Mouse (Mus musculus): Measurements from ENCODE around the gene Smyd3. TPM values are rescaled to one million over a fixed set of nuclear protein-coding genes. Genes with fewer than 3 reads are reported as not detected.

Smyd3 gene
- polyA plus RNA-seq, 1 experiment from 2014 or later: 11.3 TPM

DNA sequence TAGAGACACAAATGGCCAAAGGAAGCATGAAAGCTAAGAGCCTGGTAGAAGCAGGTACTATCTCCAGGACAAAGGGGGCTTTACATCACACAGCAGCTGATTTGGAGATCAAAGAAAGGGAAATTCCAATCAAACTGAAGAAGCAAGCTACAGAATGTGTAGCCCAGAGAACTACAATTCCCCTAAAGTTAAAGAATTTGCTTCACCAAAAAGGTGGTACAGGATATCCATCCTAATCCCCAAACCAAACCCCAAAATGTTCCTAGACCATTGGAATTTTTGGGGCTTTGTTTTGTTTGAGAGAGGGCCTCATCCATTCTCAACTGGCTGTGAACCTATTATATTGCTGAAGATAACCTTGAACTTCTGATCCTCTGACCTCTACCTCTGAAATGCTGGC lies 245.5 kb downstream of the Smyd3 start:
- ATAC-seq: no peak
- no peaks in the 10 kb centered on the region for H3K36me3 ChIP-seq (ENCODE audit: control insufficient read depth, insufficient read depth)
- no peak overlapping the region for H3K4me2 ChIP-seq (replicated peaks; ENCODE audit: low read depth)
- no peak for TF ChIP-seq CTCF (IDR thresholded peaks at IDR 0.05; ENCODE audit: low read depth)
- H3K4me3 ChIP-seq (ENCODE audit: low read depth, low read length): no peak overlapping the region
- H3K9ac ChIP-seq (ENCODE audit: low read depth, low read length): no peak overlapping the region
- H3K27ac ChIP-seq (ENCODE audit: low read depth, low read length): no peak overlapping the region
- no peaks in the 10 kb centered on the region for H3K27me3 ChIP-seq (replicated peaks; ENCODE audit: control insufficient read depth, insufficient read depth, low read length)
- H3K4me1 ChIP-seq (replicated peaks; ENCODE audit: control insufficient read depth, insufficient read depth, low read length): no peaks in the 10 kb centered on the region
- no peaks in the 10 kb centered on the region for H3K9me3 ChIP-seq (ENCODE audit: control insufficient read depth)

GRCm38 (mm10) chr1:179266936-179267335 lies 250.9 kb downstream of the Smyd3 start:
- ATAC-seq: no peak
- H3K36me3 ChIP-seq (ENCODE audit: control insufficient read depth, insufficient read depth): no peaks in the 10 kb centered on the region
- no peak overlapping the region for H3K4me3 ChIP-seq (ENCODE audit: low read depth, low read length)
- no peaks in the 10 kb centered on the region for H3K4me1 ChIP-seq (replicated peaks; ENCODE audit: control insufficient read depth, insufficient read depth, low read length)
- no peak overlapping the region for H3K27ac ChIP-seq (ENCODE audit: low read depth, low read length)
- H3K9me3 ChIP-seq (ENCODE audit: control insufficient read depth): no peaks in the 10 kb centered on the region
- H3K4me2 ChIP-seq (replicated peaks; ENCODE audit: low read depth): no peak overlapping the region
- no peak overlapping the region for H3K9ac ChIP-seq (ENCODE audit: low read depth, low read length)
- WGBS: 81% methylated on average over 3 of the region's 3 CpGs
- no peak for TF ChIP-seq CTCF (IDR thresholded peaks at IDR 0.05; ENCODE audit: low read depth)
- H3K27me3 ChIP-seq (replicated peaks; ENCODE audit: control insufficient read depth, insufficient read depth, low read length): no peaks in the 10 kb centered on the region

DNA sequence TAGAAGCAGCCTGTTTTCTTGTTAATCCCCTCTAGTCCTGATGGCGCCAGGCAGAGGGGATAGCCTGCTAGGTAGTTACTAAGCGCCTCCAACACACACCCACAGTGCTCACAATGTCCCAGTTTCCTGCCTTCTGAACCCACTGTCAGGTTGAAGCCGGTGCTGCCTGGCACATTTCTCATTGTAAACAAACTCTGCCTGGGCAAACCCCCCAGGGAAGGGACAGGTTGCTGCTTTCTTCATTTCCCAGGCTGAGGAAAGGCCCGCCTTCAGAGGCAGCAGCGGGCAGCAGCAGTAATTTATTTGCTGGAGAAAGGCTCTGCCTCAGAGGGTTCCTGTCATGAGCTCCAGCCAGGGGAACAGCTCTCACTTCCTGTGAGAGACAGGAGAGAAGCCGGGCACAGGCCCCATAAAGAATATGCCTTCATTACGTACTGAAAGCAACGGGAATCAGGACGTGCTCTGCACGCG lies 256.3 kb downstream of the Smyd3 start:
- no peak for ATAC-seq
- Histone ChIP-seq H3K27me3 (replicated peaks; ENCODE audit: control insufficient read depth, insufficient read depth, low read length) (no peaks in the 10 kb centered on the region), H3K4me2 (replicated peaks; ENCODE audit: low read depth) (no peak overlapping the region), H3K36me3 (ENCODE audit: control insufficient read depth, insufficient read depth) (no peaks in the 10 kb centered on the region), H3K4me1 (replicated peaks; ENCODE audit: control insufficient read depth, insufficient read depth, low read length) (no peaks in the 10 kb centered on the region), H3K9ac (ENCODE audit: low read depth, low read length) (no peak overlapping the region), H3K9me3 (ENCODE audit: control insufficient read depth) (no peaks in the 10 kb centered on the region), H3K4me3 (ENCODE audit: low read depth, low read length) (no peak overlapping the region), H3K27ac (ENCODE audit: low read depth, low read length) (no peak overlapping the region)
- no peak for TF ChIP-seq CTCF (IDR thresholded peaks at IDR 0.05; ENCODE audit: low read depth)
- 55% methylated on average over 11 of the region's 11 CpGs for WGBS

- WGBS: 77% methylated on average over 11 of the region's 11 CpGs
- no peaks in the 10 kb centered on the region for H3K9me3 ChIP-seq (ENCODE audit: control insufficient read depth)
- ATAC-seq: peak; percentile 97
- no peak overlapping the region for H3K4me3 ChIP-seq (ENCODE audit: low read depth, low read length)
- H3K27ac ChIP-seq (ENCODE audit: low read depth, low read length): peak overlapping the region; percentile 90
- TF ChIP-seq CTCF (IDR thresholded peaks at IDR 0.05; ENCODE audit: low read depth): no peak
- no peak overlapping the region for H3K9ac ChIP-seq (ENCODE audit: low read depth, low read length)
- H3K4me1 ChIP-seq (replicated peaks; ENCODE audit: control insufficient read depth, insufficient read depth, low read length): no peaks in the 10 kb centered on the region
- H3K36me3 ChIP-seq (ENCODE audit: control insufficient read depth, insufficient read depth): no peaks in the 10 kb centered on the region
- H3K27me3 ChIP-seq (replicated peaks; ENCODE audit: control insufficient read depth, insufficient read depth, low read length): no peaks in the 10 kb centered on the region
- peak overlapping the region; percentile 30; the same call in 1 of the 2 replicates for H3K4me2 ChIP-seq (replicated peaks; ENCODE audit: low read depth)
These were observed 261.9 kb downstream of the Smyd3 start for GRCm38 (mm10) chr1:179255826-179256512.

- no peaks in the 10 kb centered on the region for H3K9me3 ChIP-seq (ENCODE audit: control insufficient read depth)
- H3K9ac ChIP-seq (ENCODE audit: low read depth, low read length): no peak overlapping the region
- H3K36me3 ChIP-seq (ENCODE audit: control insufficient read depth, insufficient read depth): no peaks in the 10 kb centered on the region
- H3K4me2 ChIP-seq (replicated peaks; ENCODE audit: low read depth): no peak overlapping the region
- no peaks in the 10 kb centered on the region for H3K27me3 ChIP-seq (replicated peaks; ENCODE audit: control insufficient read depth, insufficient read depth, low read length)
- WGBS: 73% methylated on average over 3 of the region's 3 CpGs
- no peak for ATAC-seq
- no peak overlapping the region for H3K27ac ChIP-seq (ENCODE audit: low read depth, low read length)
- TF ChIP-seq CTCF (IDR thresholded peaks at IDR 0.05; ENCODE audit: low read depth): no peak
- no peaks in the 10 kb centered on the region for H3K4me1 ChIP-seq (replicated peaks; ENCODE audit: control insufficient read depth, insufficient read depth, low read length)
- no peak overlapping the region for H3K4me3 ChIP-seq (ENCODE audit: low read depth, low read length)
These were observed 263.3 kb downstream of the Smyd3 start for GRCm38 (mm10) chr1:179254531-179254930.

DNA sequence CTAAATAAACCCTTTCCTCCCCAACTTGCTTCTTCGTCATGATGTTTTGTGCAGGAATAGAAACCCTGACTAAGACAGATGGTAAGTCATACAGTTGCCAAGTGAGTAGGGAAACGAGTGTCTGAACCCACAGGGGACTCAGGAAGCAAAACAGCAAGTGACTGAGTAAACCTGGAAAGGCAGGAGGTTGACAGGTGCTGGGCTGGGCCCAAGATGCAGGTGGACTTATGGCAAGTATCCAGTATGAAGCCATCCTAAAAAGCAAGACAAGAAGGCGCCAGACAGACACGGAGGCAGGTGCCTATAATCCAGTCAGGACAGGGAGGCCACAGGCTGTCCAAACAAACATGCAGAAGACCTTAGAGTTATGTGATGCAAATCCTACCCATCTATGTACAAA lies 265.2 kb downstream of the Smyd3 start:
- Histone ChIP-seq H3K9ac (ENCODE audit: low read depth, low read length) (no peak overlapping the region), H3K36me3 (ENCODE audit: control insufficient read depth, insufficient read depth) (no peaks in the 10 kb centered on the region), H3K4me2 (replicated peaks; ENCODE audit: low read depth) (no peak overlapping the region), H3K27ac (ENCODE audit: low read depth, low read length) (no peak overlapping the region), H3K27me3 (replicated peaks; ENCODE audit: control insufficient read depth, insufficient read depth, low read length) (no peaks in the 10 kb centered on the region), H3K4me1 (replicated peaks; ENCODE audit: control insufficient read depth, insufficient read depth, low read length) (no peaks in the 10 kb centered on the region), H3K9me3 (ENCODE audit: control insufficient read depth) (no peaks in the 10 kb centered on the region), H3K4me3 (ENCODE audit: low read depth, low read length) (no peak overlapping the region)
- ATAC-seq: no peak
- no peak for TF ChIP-seq CTCF (IDR thresholded peaks at IDR 0.05; ENCODE audit: low read depth)
- WGBS: 80% methylated on average over 4 of the region's 4 CpGs

Data from intestine, postnatal 0 days (tissue).